Mouse (Mus musculus) lung, postnatal 4 days (tissue): ENCODE data around the gene Mapk10.
A peak's percentile ranks its signal among the peaks of the same experiment; 100 is the strongest.
"Not testable (repeated sequence)": the region's sequence is repeated elsewhere in the genome, so short reads cannot be mapped to it uniquely, and the experiment has no call there.

Experiments
- DNase-seq, 2 experiments: peaks; one replicate each; pipeline ENCODE4 v3.0.0; 2021

Mapk10 gene

GRCm38 (mm10) chr5:102947061-102947711 is 263.9 kb downstream of the Mapk10 start:
- DNase-seq = no peak

GRCm38 (mm10) chr5:102946625-102947024 is 264.5 kb downstream of the Mapk10 start:
- no peak for DNase-seq

GRCm38 (mm10) chr5:102943864-102944630 is 267.1 kb downstream of the Mapk10 start:
- DNase-seq = not testable (repeated sequence)

DNA sequence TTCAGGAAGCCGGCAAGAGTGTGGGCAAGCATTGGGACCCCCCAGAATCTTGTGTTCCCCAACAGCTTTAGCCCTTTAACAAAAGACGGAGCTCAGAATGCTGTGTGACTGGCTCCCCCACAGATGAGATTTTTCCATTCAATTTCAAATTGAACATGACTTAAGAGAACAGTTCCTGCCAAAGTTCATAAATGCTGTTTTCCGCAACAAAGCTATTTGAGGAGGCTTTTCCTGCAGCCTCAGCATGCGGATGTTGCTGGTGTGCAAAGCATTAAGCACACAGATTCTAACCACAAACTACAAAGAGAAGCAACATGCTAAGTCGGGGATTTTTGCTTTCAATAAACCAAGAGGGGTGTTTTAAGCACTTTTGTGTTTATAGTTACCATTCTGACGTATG is 281.0 kb downstream of the Mapk10 start:
- no peak for DNase-seq

DNA sequence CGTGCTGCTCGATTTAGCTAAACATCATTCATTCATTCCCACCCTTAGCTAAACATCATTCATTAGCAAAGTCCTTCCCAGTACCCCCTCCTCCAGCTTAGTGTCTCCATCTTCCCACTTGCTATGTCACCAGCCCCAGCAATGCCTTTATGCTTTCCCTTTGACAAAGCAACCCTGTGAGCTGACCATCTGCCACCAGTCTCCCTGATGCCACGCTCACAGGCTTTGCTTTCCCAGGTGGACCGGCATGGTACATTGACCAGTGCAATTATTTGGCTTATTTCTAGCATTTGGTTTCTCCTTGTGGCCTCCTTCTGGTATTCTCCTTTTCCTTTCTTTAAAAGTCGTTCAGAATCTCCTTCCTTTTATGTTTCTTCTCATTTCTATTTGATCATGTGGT is 284.3 kb downstream of the Mapk10 start:
- DNase-seq = no peak

- DNase-seq = no peak
These were observed 290.9 kb downstream of the Mapk10 start for GRCm38 (mm10) chr5:102920199-102920598.

DNA sequence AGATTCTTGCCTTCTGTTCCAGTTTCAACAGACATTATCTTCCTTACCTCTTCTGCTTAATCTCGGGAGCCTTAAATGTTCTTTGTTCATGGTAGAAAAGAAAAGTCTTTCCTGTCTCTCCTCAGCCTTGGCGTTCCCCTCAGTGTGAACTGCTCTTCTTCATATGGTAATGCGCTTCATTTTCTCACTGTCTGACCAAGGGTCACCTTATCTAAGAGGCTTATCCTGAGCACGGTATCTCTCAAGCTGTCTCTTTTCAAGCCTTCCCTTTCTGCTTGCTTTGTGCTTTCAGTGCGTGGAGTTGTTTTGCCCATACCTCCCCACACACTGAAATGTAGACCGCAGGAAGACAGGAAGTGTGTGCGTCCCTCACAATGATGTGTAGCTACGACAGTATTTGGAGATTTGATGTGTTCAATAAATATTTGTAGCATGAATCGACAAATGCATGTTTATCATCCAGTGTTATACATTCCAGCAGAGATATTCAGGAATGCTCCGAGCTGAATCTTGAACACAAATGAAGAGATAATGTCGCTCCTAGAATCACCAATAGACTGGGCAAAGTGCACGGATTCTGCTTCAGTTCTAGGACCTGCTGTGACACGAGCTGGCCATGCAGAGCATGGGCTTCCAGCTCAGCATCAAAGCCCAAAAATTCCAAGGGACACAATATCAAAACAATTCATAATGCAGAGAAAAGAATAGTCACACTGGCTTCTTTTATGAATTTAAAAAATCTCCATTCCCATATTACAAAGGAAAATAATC is 305.5 kb downstream of the Mapk10 start:
- no peak for DNase-seq

DNA sequence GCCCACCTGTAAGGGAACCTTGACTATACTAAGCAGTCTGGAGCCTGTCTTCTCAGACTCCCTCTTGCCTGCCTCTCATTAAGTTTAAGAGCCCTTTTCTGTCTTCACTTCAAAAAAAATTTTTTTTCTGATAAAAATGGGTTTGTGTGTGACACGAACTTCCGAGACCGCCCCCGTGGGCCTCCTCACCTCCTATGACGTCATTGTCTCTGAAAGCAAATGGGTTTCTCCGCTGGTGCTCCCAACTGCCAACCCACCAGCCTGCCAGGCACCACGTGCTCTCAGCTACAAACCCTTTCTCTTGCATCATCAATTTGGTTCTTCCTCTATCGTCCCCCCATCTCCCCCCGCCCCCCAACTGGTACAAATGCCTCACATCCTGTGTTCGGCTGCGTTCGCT is 307.1 kb downstream of the Mapk10 start:
- no peak for DNase-seq

DNA sequence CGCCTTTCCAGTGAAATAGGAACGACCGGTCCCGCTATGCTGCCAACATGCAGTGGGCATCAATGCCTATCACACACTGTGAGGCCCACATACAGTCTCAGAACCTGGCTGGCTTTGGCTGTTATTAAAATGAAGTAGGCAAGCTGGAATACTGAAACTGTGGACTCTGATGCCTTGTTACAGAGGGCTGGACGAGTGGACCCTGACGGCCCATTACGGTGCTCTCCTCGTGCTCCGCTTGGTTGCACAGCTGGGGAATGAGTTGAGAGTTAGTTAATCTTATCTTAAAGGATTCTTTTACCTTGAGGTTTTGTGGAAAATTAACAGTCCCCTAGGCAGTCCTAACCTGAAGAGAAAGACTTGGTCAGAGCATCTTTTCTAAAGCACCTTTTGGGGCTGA is 307.6 kb downstream of the Mapk10 start:
- no peak for DNase-seq

DNA sequence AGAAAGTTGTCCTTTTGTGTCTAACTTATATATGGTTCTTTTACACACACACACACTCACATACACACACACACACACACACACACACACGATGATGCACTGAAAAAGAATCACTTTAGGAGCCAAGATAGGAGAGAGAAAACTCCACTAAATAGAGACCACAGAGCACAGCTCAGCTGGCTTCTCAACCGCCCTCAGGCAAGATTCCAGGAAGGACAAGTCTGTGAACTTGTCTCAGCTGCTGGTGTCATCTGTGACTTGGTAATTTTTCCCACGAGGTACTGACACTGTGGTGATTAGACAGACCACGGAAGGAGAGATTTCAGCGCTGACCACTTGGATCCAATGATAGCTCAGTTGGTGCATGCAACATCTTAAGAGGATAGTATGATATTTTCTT is 310.0 kb downstream of the Mapk10 start:
- DNase-seq = no peak

DNA sequence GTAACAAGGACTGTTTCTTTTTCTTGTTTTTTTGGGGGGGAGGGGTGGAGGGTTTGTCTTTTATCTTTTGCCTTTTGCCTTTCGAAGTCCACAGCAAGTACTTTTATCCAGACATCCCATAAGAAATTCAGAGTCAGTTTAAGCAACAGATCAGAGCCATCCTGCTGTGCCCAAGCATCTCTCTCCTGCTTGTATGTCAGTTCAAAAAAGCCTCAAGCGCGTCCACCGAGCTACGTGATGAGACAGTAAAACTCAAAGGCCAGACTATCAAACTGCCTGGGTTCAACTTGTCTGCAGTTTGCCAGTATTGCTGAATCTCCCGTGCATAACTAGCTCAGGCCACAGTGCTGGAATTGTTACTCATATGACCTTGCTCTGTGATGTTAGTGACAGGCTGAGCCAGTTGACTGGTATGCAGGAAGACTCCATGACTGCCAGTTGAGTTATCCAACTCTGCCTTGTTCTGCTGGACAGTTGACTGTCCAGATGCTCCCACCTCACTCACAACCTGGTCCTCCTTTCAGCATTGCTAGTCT is 311.4 kb downstream of the Mapk10 start:
- no peak for DNase-seq

DNA sequence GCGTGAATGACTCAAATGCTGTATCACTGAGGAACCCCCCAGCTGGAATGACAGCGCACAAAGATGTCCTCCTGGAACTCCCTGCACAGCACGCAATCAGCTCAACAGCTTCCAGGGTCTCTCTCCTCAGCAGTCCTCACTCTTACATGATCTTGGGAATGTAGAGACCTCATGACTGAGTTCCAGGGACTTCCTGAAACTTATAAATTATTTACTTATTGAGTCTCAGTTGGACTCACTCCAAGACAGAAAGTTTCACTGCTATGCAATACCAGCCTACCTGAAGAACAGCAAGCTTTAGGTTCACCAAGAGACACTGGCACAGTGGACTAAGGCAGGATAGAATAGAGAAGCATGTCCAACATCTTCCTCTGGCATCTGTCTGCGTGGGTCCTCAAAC is 312.8 kb downstream of the Mapk10 start:
- no peak for DNase-seq

DNA sequence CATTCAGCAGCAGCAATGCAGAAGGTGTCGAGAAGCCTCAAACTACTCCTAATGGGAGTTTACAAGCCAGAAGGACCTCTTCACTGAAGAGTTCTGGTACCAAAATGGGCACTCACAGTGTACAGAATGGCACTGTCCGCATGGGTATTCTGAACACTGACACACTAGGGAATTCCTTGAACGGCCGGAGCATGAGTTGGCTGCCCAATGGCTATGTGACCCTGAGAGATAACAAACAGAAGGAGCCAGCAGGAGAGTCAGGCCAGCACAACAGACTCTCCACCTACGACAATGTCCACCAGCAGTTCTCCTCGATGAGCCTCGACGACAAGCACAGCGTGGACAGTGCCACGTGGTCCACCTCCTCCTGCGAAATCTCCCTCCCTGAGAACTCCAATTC is 318.9 kb downstream of the Mapk10 start:
- no peak for DNase-seq

- no peak for DNase-seq
These were observed 322.0 kb downstream of the Mapk10 start for GRCm38 (mm10) chr5:102889163-102889488.

- no peak for DNase-seq
These were observed 322.5 kb downstream of the Mapk10 start for GRCm38 (mm10) chr5:102888482-102889162.

- DNase-seq = no peak
These were observed 335.5 kb downstream of the Mapk10 start for GRCm38 (mm10) chr5:102875628-102876027.

DNA sequence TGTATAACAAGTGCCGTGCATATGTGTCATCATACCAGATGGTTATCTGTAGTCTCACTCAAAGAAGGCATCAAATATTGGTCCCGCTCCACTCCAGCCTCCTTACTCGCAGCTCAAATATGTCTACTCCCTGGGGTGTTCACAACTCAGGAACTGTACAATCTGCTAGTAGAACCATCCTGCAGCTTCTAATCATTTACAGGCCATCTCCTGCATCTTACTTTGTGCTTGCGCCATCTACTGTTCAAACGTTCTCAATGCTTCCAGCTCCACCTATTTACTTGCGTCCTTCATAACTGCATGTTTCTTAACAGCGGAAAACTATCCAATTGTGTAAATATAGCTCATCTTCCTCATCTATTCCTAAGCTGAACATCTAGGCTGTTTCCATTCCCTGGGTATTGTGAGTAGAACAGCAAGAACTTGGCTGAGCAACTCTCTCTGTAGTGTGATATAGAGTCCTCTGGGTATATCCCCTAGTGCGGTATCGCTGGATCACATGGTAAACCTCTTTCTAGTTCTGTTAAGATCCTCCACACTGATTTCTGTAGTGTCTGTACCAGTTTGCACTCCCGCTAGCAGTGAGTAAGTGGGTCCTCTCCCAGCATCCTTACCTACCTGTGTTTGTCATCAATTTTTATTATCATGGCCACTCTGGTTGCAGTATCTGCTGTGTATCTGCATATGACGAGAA is 336.4 kb downstream of the Mapk10 start:
- peak in 1 of 2 experiments; percentile 54 for DNase-seq

GRCm38 (mm10) chr5:102872996-102873395 is 338.1 kb downstream of the Mapk10 start:
- not testable (repeated sequence) for DNase-seq

GRCm38 (mm10) chr5:102868196-102868595 is 342.9 kb downstream of the Mapk10 start:
- DNase-seq = peak in 1 of 2 experiments; percentile 62

GRCm38 (mm10) chr5:102859749-102860148 is 351.4 kb downstream of the Mapk10 start:
- DNase-seq = no peak

GRCm38 (mm10) chr5:102858047-102858446 is 353.1 kb downstream of the Mapk10 start:
- no peak for DNase-seq
